Mouse (Mus musculus): Measurements from ENCODE around the gene Ubash3a. TPM values are rescaled to one million over a fixed set of nuclear protein-coding genes. Genes with fewer than 3 reads are reported as not detected.

The Ubash3a gene
- total and polyA plus RNA-seq, 3 experiments, result 27.6 to 57.4 (median 30.2) TPM

GRCm38 (mm10) chr17:31223835-31224234 lies 16.2 kb downstream of the Ubash3a start:
- peak overlapping the region; percentile 92 for H3K27ac ChIP-seq (ENCODE audit: control insufficient read depth, low read depth, low read length)
- H3K9me3 ChIP-seq (replicated peaks; ENCODE audit: insufficient read depth, low read length), result no peaks in the 10 kb centered on the region
- H3K36me3 ChIP-seq (ENCODE audit: control insufficient read depth in 1 of 2, insufficient read depth in 2 of 2, low read length in 2 of 2), result peaks cover 8 to 43% of the 10 kb centered on the region in 2 experiments
- peaks cover 18 to 41% of the 10 kb centered on the region in 2 experiments for H3K4me1 ChIP-seq (ENCODE audit: control insufficient read depth in 1 of 2, insufficient read depth in 2 of 2, low read length in 2 of 2)
- peak; percentile 87 for DNase-seq (ENCODE audit: low read depth, low spot score)
- H3K79me2 ChIP-seq (ENCODE audit: control insufficient read depth, insufficient read depth, low read length, poor library complexity), result no peaks in the 10 kb centered on the region
- H3K4me3 ChIP-seq (ENCODE audit: control insufficient read depth in 1 of 2, insufficient read depth in 1 of 2, low read depth in 2 of 2, low read length in 2 of 2), result no peak overlapping the region
- no peaks in the 10 kb centered on the region for H3K27me3 ChIP-seq (ENCODE audit: control insufficient read depth in 1 of 2, insufficient read depth in 2 of 2, low read length in 2 of 2)
- H3K9ac ChIP-seq (ENCODE audit: control insufficient read depth, low read depth, low read length, poor library complexity, severe bottlenecking), result peak overlapping the region; percentile 51
- TF ChIP-seq ELF1 (IDR thresholded peaks at IDR 0.05; ENCODE audit: low read depth, low read length) (no peak), MAX (IDR thresholded peaks at IDR 0.05; ENCODE audit: low read length) (peak; percentile 97), UBTF (IDR thresholded peaks at IDR 0.05; ENCODE audit: borderline replicate concordance, insufficient read depth, low read depth, low read length) (no peak), SIN3A (IDR thresholded peaks at IDR 0.05; ENCODE audit: low read length) (peak; percentile 69), CHD1 (IDR thresholded peaks at IDR 0.05; ENCODE audit: low read depth, low read length) (no peak), HCFC1 (IDR thresholded peaks at IDR 0.05; ENCODE audit: low read depth, low read length) (no peak), TAL1 (IDR thresholded peaks at IDR 0.05; ENCODE audit: low read length) (peak; percentile 88), RCOR1 (IDR thresholded peaks at IDR 0.05; ENCODE audit: low read depth, low read length) (no peak), EP300 (IDR thresholded peaks at IDR 0.05; ENCODE audit: low read depth in 1 of 2, low read length in 2 of 2) (peak; percentile 75 to 88), BHLHE40 (IDR thresholded peaks at IDR 0.05; ENCODE audit: borderline replicate concordance, low read depth, low read length) (peak; percentile 91), GATA1 (IDR thresholded peaks at IDR 0.05; ENCODE audit: low read depth, low read length) (peak; percentile 89), ETS1 (IDR thresholded peaks at IDR 0.05; ENCODE audit: low read depth, low read length) (peak; percentile 89), ZNF384 (IDR thresholded peaks at IDR 0.05; ENCODE audit: low read depth, low read length) (peak; percentile 95), POLR2AphosphoS2 (IDR thresholded peaks at IDR 0.05; ENCODE audit: low read length) (no peak), JUND (IDR thresholded peaks at IDR 0.05; ENCODE audit: low read depth, low read length) (no peak), GABPA (IDR thresholded peaks at IDR 0.05; ENCODE audit: low read depth, low read length) (no peak), NRF1 (IDR thresholded peaks at IDR 0.05; ENCODE audit: insufficient read depth, low read depth, low read length, poor library complexity, severe bottlenecking) (no peak), MYB (IDR thresholded peaks at IDR 0.05; ENCODE audit: low read depth, low read length) (no peak), NELFE (IDR thresholded peaks at IDR 0.05; ENCODE audit: low read depth, low read length) (no peak), TCF12 (IDR thresholded peaks at IDR 0.05; ENCODE audit: low read depth, low read length) (peak; percentile 84), KAT2A (conservative IDR thresholded peaks at IDR 0.05; ENCODE audit: low read depth, low read length) (no peak), ZC3H11A (IDR thresholded peaks at IDR 0.05; ENCODE audit: low read depth, low read length) (no peak), RAD21 (IDR thresholded peaks at IDR 0.05; ENCODE audit: low read depth, low read length) (no peak), MYC (IDR thresholded peaks at IDR 0.05; ENCODE audit: low read depth, low read length) (peak; percentile 99), MAFK (IDR thresholded peaks at IDR 0.05; ENCODE audit: borderline replicate concordance, low read depth, low read length) (no peak), MXI1 (IDR thresholded peaks at IDR 0.05; ENCODE audit: low read depth, low read length) (peak; percentile 92), POLR2AphosphoS5 (IDR thresholded peaks at IDR 0.05; ENCODE audit: borderline replicate concordance, low read depth, low read length) (no peak), E2F4 (IDR thresholded peaks at IDR 0.05; ENCODE audit: borderline replicate concordance, low read depth, low read length) (no peak), USF1 (IDR thresholded peaks at IDR 0.05; ENCODE audit: low read depth, low read length) (peak; percentile 91), CTCF (IDR thresholded peaks at IDR 0.05 in 2 of 3, conservative IDR thresholded peaks at IDR 0.05 in 1 of 3; ENCODE audit: control insufficient read depth in 1 of 3, insufficient read depth in 1 of 3, low read depth in 2 of 3, low read length in 3 of 3, poor library complexity in 1 of 3, severe bottlenecking in 1 of 3) (no peak), POLR2A (IDR thresholded peaks at IDR 0.05; ENCODE audit: control insufficient read depth in 1 of 2, insufficient read depth in 1 of 2, low read depth in 1 of 2, low read length in 2 of 2, poor library complexity in 1 of 2) (no peak), USF2 (IDR thresholded peaks at IDR 0.05; ENCODE audit: borderline replicate concordance in 1 of 2, insufficient read depth in 1 of 2, low read depth in 1 of 2, low read length in 2 of 2) (peak in 1 of 2 experiments; percentile 47; a peak in 2 of 4 replicates), MEF2A (IDR thresholded peaks at IDR 0.05; ENCODE audit: extremely low read depth, insufficient replicate concordance, low read depth, low read length, poor library complexity, severe bottlenecking) (no peak), CHD2 (IDR thresholded peaks at IDR 0.05; ENCODE audit: low read length) (no peak), ZKSCAN1 (IDR thresholded peaks at IDR 0.05; ENCODE audit: low read depth, low read length) (no peak), ZMIZ1 (IDR thresholded peaks at IDR 0.05; ENCODE audit: low read depth, low read length) (no peak), TBP (IDR thresholded peaks at IDR 0.05; ENCODE audit: low read depth, low read length) (0 out of 2 replicates have a peak, but pooled peaks have one; percentile 54), SMC3 (IDR thresholded peaks at IDR 0.05; ENCODE audit: low read depth, low read length) (no peak)
